Mouse (Mus musculus) ES-E14 (cell line): Measurements from ENCODE around the gene Aldh1b1. TPM values are rescaled to one million over a fixed set of nuclear protein-coding genes. Genes with fewer than 3 reads are reported as not detected.

ENCODE experiments used
- DNase-seq: peaks from one replicate; pipeline ENCODE4 v3.0.0-alpha.2; 2013; ENCODE audit warnings: low read depth, low spot score
- H3K27ac ChIP-seq: 2 replicates; pipeline ENCODE4 v1.5.1; 2012; ENCODE audit warnings: low read depth, mild to moderate bottlenecking, low read length, moderate library complexity, mixed read lengths; ENCODE audit not compliant: poor library complexity, insufficient read depth, severe bottlenecking
- H3K36me3 ChIP-seq: 2 replicates; pipeline ENCODE4 v1.6.1; 2012; ENCODE audit warnings: mild to moderate bottlenecking, low read length, moderate library complexity, mixed read lengths; ENCODE audit not compliant: control insufficient read depth, poor library complexity, insufficient read depth, severe bottlenecking
- H3K4me1 ChIP-seq, 2 experiments: fragments of 150-350 bp in 1 of 2; sonication (generic) in 1 of 2; 2 replicates each; pipeline ENCODE4 v1.6.1; 2012; ENCODE audit warnings: low read length in 2 of 2, mild to moderate bottlenecking in 1 of 2, mixed read lengths in 1 of 2; ENCODE audit not compliant: control insufficient read depth in 2 of 2, insufficient read depth in 2 of 2, poor library complexity in 1 of 2
- H3K4me3 ChIP-seq, 2 experiments: fragments of 150-350 bp in 1 of 2; sonication (generic) in 1 of 2; 2 replicates each; pipeline ENCODE4 v1.5.1; 2012; ENCODE audit warnings: low read length in 2 of 2, low read depth in 1 of 2, mild to moderate bottlenecking in 1 of 2, mixed read lengths in 1 of 2; ENCODE audit not compliant: insufficient read depth in 1 of 2, poor library complexity in 1 of 2, severe bottlenecking in 1 of 2
- H3K9ac ChIP-seq: 2 replicates; pipeline ENCODE4 v1.6.1; 2012; ENCODE audit warnings: low read depth, mild to moderate bottlenecking, low read length, mixed read lengths; ENCODE audit not compliant: poor library complexity, insufficient read depth, severe bottlenecking
- H3K9me3 ChIP-seq: fragments of 150-350 bp; sonication (generic); 2 replicates; pipeline ENCODE4 v1.6.1; 2012; ENCODE audit warnings: low read depth, mild to moderate bottlenecking, low read length; ENCODE audit not compliant: control insufficient read depth, insufficient read depth
- CHD2 ChIP-seq: IDR thresholded peaks from 2 replicates; pipeline ENCODE4 v1.6.1; 2014; ENCODE audit warnings: mild to moderate bottlenecking, low read depth, low read length, inconsistent platforms
- HCFC1 ChIP-seq: IDR thresholded peaks from 2 replicates; pipeline ENCODE4 v1.6.1; 2012; ENCODE audit warnings: low read length, inconsistent platforms, borderline replicate concordance; ENCODE audit not compliant: insufficient read depth
- MAFK ChIP-seq: IDR thresholded peaks from 2 replicates; pipeline ENCODE4 v1.6.1; 2014; ENCODE audit warnings: mild to moderate bottlenecking, low read depth, low read length, inconsistent platforms; ENCODE audit not compliant: insufficient read depth
- ZC3H11A ChIP-seq: IDR thresholded peaks from 2 replicates; pipeline ENCODE4 v1.6.1; 2012; ENCODE audit warnings: low read depth, mild to moderate bottlenecking, inconsistent platforms, low read length, borderline replicate concordance
- ZNF384 ChIP-seq: IDR thresholded peaks from 2 replicates; pipeline ENCODE4 v1.6.1; 2012; ENCODE audit warnings: low read depth, low read length, inconsistent platforms
- in situ Hi-C, 2 experiments: fragments of 600-800 bp; cut with MboI; formaldehyde crosslinking; loops; one replicate each; pipeline ENCODE4 v1.15.1; 2025; ENCODE audit warnings: low sequenced_read_pairs in 2 of 2, inconsistent platforms in 1 of 2; ENCODE audit not compliant: unreplicated experiment in 2 of 2
- total RNA-seq: library from RNA; depleted of rRNA; stranded (reverse); fragments of 300-350 nt; gene quantifications from 2 replicates; pipeline ENCODE4 v1.2.3, GENCODE M21; 2012

The Aldh1b1 gene
- total RNA-seq, 1 experiment: 3.6 TPM

DNA sequence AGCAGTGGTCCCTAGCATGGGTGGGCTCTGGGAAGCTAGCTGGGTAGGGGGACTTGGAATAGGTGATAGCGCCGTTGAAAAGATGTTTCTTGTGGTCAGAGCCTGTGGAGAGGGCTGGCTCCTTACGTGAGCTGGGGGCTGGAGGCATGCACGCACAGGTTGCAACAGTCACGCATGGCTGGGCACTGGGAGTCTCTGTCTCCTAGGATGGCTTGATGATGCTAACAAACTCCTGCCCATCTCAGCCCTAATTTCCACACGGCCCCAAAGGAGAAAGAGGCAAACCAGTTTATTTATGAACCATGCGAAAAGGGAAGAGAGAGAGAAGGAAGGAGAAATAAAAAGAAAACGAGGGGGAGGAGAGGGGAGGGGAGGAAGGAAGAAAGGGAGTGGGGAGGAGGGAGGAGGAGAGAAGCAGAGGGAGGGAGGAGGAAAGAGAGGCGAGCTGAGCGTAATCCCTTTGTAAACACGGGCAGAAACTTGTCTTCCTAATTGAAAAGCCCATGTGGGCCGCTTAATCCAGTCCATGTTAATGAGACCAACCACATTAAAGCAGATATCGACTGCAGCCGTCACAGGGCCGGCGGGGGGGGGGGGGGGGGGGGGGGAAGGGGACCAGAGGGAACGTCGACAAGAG, 33.1 kb upstream of the Aldh1b1 start:
- Histone ChIP-seq H3K27ac (no peak overlapping the region; the same call in 1 of the 2 replicates), H3K4me1 (peaks cover 22 to 68% of the 10 kb centered on the region in 2 experiments)

DNA sequence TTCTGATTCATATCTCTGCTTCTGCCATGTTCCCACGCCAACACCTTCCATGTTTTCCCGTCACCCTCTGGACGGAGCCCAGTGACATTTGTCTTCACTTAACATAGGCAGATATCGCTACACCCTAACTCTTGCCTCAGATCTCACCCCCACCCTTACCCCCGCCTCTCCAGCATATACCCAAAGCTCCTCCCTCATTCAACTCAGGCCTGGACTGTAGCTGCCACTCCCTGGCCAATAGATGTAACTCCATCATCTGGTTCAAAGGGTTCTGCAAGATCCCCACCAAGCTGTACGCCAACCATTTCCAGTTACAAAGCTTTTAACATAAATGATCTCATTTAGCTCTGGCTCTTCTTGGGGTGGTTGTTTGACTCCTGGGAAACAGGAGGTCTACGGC, 32.0 kb upstream of the Aldh1b1 start:
- Histone ChIP-seq H3K9me3 (no peaks in the 10 kb centered on the region), H3K27ac (no peak overlapping the region), H3K4me3 (no peak overlapping the region), H3K36me3 (no peaks in the 10 kb centered on the region), H3K4me1 (peaks cover 22 to 68% of the 10 kb centered on the region in 2 experiments), H3K9ac (no peak overlapping the region)
- in situ Hi-C loops: loop anchor here in 1 of 2 experiments (10.0 kb wide), 1 partner anchor 352 kb away; no protein-coding TSS in a partner anchor
- no peak for DNase-seq
- TF ChIP-seq CHD2: no peak
- no peak for TF ChIP-seq ZC3H11A
- TF ChIP-seq MAFK: no peak
- no peak for TF ChIP-seq ZNF384
- no peak for TF ChIP-seq HCFC1

More for the DNA sequence above, 33.1 kb upstream of the Aldh1b1 start:
- no peak overlapping the region; a peak in 1 of 4 replicates for H3K4me3 ChIP-seq
- TF ChIP-seq CHD2 (no peak), HCFC1 (no peak), ZC3H11A (no peak), ZNF384 (no peak), MAFK (no peak)
- peak overlapping the region; percentile 28; the same call in 1 of the 2 replicates for H3K9ac ChIP-seq
- no peaks in the 10 kb centered on the region for H3K9me3 ChIP-seq
- no peaks in the 10 kb centered on the region for H3K36me3 ChIP-seq
- DNase-seq: no peak
- in situ Hi-C loops: loop anchor here in 1 of 2 experiments (10.0 kb wide), 1 partner anchor 351 kb away; no protein-coding TSS in a partner anchor

DNA sequence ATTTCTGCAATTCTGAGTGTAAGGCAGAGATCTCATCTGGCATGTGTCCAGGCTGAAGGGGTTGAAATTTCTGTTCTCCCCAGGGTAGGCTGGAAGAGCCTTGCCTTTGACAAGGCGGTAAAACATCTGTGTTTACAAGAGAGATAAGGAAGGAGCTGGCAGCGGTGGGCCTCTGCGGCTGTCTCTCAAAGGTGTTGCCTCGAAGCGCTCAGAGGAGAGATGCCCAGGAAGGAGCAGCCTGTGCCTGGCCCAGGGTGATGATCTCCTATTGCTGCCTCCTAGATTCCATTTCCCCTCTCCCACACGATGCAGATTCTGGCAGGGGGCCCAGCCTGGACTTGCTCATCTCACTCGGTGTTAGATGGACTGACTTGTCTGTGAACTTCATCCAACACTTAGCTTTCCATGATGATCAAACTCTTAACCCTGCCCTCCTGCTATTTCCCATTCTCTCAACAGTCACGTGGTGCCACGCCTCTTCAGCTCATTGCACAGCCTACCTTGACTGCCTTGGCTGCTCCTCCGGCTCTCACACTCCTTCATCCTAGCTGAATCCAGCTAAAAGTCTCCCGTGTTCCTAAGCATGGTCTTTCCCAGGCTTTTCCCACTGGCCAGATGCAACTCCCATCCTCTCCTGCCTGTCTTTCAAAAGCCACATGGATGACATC, 30.8 kb upstream of the Aldh1b1 start:
- in situ Hi-C loops: loop anchor here in 1 of 2 experiments (10.0 kb wide), 1 partner anchor 353 kb away; no protein-coding TSS in a partner anchor
- no peak for DNase-seq

DNA sequence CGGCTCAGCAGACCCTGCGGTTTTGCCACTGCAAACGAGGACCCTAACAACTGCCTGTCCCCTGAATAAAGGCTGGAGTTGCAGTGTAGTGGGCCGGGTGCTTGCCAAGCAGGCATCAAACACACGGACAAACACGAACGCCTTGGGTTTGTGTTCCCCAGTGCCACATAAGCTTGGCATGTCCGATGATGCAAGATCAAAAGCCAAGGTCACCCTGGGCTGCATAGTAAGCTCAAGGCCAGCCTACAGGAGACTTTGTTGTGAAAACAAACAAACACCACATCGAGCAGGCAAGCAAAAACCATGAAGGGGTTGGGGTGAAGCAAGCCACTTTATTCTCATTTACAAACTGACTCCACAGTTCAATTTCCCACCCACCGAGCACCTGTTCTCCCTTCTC, 29.7 kb upstream of the Aldh1b1 start:
- Histone ChIP-seq H3K4me3 (no peak overlapping the region), H3K4me1 (peaks cover 20 to 61% of the 10 kb centered on the region in 2 experiments), H3K27ac (0 out of 2 replicates have a peak overlapping the region, but pooled peaks have one; percentile 15), H3K9me3 (no peaks in the 10 kb centered on the region), H3K9ac (no peak overlapping the region), H3K36me3 (no peaks in the 10 kb centered on the region)
- no peak for DNase-seq
- in situ Hi-C loops: loop anchor here in 1 of 2 experiments (10.0 kb wide), 1 partner anchor 354 kb away; no protein-coding TSS in a partner anchor
- no peak for TF ChIP-seq ZNF384
- no peak for TF ChIP-seq HCFC1
- no peak for TF ChIP-seq ZC3H11A
- TF ChIP-seq CHD2: no peak
- no peak for TF ChIP-seq MAFK

More for the DNA sequence above, 30.8 kb upstream of the Aldh1b1 start:
- no peaks in the 10 kb centered on the region for H3K9me3 ChIP-seq
- no peak overlapping the region for H3K4me3 ChIP-seq
- H3K27ac ChIP-seq: no peak overlapping the region
- TF ChIP-seq MAFK: no peak
- TF ChIP-seq ZNF384: no peak
- TF ChIP-seq CHD2: no peak
- TF ChIP-seq ZC3H11A: no peak
- TF ChIP-seq HCFC1: no peak
- no peaks in the 10 kb centered on the region for H3K36me3 ChIP-seq
- H3K4me1 ChIP-seq: peaks cover 21 to 69% of the 10 kb centered on the region in 2 experiments
- H3K9ac ChIP-seq: no peak overlapping the region
